Mouse (Mus musculus) cerebellum, adult 18-20 months (tissue): ENCODE measurements at regions not wholly inside any gene's neighbourhood (a gene's known extent, or its start where the extent isn't known, plus 50 kb on each side); places are given as distances from the start of the nearest gene placed in this dataset.
A peak's percentile ranks its signal among the peaks of the same experiment; 100 is the strongest.

Experiments used
- DNase-seq, 2 experiments: peaks; one replicate each; pipeline ENCODE4 v3.0.0; 2021

DNA sequence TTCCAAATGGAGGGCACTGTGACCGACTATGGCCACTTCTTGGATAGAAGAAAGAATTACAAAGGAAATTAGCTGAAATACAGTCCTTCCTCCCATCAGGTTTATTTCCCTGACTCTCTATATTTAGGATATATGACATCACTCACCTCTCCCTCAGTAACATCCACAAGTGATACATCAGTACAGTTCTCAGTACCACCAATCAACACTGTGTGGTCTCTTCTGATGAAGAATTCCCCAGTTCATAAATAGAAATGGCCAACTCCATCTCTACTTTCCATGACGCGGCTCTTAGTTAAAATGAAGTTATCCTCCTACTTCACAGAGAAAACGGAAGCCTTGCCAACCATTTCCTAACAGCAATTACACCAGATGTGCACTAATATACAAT, 208.3 kb upstream of the Dio2 start:
- DNase-seq = no peak

DNA sequence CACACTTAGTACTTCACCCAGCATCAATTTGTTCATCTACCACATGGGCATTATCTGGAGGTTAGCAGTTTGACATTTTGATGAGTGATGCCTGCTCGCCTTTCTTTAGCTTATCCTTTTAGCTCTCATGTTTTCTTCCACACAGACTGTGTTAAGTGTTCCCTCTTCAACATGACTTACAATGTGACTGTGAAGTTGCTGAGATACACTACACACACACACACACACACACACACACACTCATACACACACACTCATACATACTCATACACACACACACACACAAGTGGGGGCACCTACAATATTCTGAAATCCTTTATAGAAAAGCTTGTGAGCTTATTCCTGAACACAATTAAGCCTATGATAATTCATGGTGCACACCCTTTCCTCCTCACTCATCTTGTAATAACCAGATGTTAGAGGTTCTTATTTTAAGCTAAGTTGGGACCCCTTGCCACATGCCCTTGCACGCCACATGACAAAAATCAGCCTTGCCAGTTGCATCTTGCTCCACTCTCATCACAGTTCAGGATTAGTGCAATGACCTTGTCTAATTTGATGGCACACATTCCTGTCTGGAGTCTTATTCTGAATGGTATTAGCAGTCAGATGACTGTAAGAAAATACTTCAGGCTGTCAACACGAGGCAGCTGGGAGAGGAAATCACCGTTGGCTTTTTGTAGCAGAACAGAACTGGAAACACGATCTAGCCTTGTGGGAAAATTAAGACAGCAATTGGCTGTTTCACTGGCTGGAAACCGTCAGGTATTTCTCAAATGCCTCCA, 207.7 kb upstream of the Dio2 start:
- no peak for DNase-seq

DNA sequence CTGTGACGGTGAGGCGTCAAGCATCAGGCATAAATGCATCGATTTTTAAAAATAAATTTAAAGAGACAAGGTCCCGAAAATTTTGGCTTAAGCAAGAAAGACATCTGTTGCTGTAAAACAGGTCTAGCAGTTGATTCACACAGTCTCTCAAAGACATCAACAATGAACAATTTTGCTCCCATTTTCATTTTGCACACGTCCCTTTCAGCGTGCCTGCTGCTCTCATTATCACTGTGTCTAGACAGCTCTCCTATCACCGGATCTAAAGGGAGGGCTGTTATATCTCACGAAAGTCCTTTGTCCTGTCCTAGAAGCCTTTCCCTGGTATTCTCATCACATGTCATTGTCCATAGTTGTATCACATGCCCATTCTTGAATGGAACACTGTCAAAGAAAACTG, 194.4 kb upstream of the Dio2 start:
- DNase-seq = peak in 1 of 2 experiments; percentile 17

DNA sequence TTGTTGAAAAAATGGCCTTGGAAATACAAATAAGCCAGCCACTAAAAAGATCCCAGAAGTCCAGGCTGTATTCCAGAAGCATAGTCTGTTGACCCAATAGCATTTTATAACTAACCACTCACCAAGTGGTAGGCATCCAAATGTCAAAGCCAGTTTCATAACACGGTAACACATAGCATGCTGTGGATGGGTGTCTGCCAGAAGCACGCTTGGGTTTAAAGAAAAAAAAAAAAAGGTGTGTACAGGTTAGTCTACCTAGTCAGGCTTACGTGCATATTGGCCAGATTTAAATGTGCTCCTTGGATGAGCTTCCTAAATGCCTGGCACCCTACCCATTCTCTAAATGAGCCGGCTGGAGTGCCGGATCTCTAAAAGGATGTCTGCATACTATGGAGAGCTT, 194.0 kb upstream of the Dio2 start:
- DNase-seq = peak; percentile 78 to 82

DNA sequence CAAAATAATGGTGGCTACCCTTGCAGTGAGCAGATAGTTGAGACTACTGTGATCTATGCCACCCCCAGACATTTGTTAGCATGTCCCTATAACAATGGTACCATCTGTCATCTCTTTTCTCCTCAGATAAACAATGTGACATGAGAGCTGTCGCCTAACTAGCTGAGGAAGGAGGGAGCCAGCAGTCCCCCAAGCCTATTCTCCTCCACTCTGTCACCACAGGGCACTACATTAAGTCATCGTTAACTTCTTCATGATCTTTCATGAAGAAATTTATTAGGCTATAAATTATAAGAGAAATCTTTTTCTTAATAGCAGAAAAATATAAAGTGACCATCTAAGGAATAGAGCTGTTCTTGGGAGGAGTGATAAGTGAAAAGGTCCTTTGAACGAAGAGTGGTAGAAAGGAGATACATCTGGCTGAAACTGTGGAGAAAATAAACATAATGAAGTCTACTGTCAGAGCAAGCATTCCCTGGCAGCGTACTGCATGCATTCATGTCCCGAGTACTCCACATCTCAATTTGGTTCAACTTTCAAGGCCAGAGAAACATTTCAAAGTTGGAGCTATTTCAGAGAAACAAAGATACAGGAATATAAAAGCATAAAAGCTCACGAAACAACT, 192.0 kb upstream of the Dio2 start:
- no peak for DNase-seq

DNA sequence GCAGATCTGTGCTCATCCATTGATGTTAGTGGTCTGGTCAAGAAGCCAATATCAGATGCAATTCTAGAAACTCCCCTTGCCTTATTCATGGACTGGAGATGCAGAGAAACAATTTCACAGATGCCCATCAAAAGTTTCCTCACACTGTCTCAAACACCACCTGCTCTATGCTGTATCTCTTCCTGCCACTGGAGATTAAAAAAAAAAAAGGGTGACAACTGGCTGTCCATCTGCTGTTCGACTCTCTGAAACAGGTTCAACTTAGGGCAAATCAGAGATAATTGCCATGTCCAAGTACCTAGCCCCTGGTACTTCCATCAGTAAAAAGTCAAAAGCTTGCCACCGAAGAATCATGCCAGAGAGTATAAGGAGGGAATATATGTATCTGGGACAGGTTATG, 185.4 kb upstream of the Dio2 start:
- no peak for DNase-seq

DNA sequence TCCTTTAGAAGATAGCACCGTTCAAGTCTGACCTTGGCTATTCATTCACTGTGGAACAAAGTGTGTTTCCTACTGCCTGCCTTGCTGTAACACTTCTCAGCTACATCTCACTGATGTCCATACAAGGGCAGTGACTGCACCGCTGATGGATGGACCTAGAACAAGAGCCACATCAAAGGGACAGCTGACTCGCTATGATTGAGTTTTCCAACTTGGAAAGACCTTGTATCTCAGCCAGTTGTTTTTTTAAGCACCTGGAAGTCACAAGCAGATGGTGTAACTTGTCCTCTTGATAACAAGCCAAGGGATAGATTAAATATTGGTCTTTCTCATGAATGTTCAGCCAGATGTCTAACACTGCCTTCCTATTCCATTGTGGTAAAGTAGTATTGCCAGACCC, 184.9 kb upstream of the Dio2 start:
- DNase-seq = no peak

DNA sequence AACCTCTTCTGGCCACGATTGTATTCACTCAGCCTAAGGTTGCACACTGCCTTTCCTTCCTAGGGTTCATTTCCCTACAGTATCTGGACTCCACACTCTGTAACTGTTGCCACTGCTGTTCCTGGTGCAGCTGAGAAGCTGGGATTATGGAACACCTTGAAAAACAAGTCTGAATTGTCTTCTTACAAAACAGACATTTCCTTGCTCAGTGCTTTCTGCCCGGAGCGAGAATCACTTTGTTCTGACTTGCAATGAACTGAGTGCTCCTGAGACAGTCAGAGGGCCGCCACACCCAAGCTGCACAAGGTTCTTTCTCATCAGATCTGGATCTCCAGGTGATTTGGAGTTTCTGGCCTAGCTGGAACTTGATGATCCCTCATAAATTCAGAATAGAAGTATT, 183.0 kb upstream of the Dio2 start:
- no peak for DNase-seq

DNA sequence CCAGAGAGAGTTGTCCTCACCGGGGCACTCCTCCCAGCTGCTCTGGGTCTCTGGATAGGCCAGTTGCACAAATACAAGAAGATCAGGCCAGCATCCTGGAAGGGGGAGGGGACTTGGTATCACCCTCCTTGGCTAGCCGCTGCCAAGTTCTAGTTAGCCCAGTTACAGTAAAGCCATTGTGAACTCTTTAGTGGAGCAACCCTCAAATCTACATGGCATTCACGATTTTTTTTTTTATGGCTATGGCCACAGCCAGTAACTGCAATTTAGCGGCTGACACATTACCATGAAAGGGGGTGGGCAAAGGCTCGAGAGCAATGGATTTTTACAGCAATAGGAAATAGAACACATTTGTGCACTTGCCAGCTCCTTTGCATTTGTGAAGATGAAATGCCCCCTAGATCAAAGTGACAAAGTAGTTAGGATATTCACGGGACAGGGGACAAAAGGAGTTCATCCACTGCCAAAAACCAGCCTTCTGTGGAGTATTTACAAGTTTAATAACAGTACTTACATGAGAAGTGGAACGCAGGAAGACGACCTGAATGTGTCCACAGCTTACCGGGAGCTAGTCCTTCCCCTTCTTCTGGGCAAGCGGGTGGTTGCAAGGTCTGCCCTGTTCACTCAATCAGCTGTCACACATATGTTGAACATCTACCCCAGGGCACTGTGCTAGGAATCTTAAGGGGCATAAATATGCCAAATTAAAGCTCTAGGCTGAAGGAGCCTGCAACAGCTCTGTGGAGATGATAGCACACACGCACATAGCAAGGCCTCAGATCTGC, 177.9 kb upstream of the Dio2 start:
- peak in 1 of 2 experiments; percentile 19 for DNase-seq

DNA sequence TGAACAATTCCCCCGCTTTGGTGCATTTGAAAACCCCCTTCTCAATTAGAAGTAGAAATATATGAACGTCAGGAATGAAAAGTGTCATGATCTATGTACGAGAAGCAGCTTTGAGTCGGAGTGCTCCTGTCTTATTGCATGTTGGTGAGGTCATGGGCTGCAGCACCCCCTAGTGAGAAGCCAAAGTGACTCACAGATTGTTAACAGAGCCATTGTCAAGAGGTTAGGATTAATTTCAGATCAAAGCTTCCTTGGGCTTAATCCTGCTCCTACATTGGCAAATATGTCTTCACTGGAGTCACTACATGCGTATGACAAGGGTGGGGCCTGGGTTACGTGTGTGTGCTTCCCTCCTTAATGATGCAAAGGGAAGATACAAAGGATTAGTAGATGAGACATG, 165.8 kb upstream of the Dio2 start:
- peak in 1 of 2 experiments; percentile 17 for DNase-seq

DNA sequence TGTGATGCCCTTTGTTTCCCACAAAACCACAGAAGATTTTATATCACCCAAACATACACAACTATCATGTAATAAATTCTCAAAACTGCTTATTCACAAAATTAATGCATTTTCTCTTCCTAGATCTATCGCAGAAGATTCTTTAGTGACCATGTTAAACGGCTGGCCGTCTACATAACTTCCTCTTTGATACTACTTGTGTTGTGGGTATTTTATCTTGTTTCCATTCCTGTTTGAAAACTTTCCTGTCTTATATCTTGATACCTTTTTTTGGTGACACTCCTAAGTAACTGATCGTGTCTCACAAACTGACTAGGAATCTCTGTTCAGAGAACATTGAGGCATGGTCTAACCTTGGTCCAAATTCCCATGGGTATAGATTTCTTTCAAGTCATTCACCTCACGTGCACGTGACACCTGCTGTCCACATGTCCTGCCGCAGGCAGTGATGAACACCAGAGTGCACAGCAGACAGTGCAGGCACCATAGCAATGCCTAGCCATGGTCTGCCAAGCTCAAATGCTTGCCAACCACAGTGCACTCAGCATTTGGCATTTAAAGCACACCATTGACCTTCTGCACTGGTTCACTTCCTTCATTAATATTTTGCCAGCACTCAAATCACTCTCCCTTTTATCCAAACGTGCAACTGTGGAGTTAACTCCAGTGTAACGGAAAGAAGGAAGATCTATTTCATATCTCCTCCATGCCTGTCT, 155.6 kb upstream of the Dio2 start:
- no peak for DNase-seq

DNA sequence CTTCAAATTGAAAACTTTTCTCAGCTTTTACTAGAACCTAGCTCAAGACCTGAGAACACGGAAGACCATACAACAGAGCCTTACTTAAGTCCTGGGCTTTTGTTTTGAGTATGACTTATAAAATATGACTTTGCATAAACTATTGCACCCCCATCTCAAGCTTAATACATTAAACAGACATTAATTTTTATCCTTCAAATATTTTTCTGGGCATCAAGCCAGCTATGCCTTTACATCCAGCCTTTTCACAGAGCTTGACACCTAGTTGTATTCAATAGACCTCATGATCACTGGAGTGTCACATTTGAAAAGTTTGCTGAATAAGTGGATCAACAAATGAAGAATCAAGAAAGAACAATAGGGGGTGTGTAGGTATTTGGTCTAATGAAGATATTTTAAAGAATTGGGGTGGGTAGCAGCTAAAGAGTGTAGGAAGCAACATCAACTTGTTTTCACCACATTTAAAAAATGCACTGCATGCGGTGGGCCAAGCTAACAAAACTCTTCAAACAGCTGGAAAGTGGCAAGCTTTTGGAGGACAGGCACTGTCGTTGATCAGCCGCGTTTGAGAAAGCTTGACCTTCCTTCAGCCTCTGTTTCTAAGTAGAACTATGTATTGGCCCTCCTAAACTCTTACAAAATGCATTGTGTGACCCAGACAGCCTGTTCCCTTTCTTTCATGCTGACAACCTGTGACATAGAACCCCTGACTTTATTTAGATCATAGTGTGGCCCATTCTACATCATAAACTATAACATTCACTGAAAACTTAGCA, 138.2 kb upstream of the Dio2 start:
- DNase-seq = no peak

DNA sequence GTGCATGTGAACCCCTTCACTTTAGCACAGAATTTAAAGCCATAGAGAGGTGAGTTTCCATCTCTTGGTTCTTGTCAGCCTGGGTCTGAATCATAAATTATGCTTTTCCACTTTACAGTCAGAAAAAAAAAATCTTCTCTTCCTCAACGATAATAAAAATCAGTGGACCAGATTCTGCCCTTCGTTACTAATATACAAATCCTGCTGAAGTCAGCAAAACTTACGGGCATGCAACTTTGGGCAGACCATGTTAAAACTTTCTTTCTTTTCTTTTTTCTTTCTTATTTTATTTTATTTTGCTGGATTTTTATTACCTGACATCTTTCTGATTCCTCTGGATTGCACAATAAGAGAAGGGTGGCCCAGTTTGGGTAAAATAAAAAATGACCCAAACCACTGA, 136.6 kb upstream of the Dio2 start:
- no peak for DNase-seq

DNA sequence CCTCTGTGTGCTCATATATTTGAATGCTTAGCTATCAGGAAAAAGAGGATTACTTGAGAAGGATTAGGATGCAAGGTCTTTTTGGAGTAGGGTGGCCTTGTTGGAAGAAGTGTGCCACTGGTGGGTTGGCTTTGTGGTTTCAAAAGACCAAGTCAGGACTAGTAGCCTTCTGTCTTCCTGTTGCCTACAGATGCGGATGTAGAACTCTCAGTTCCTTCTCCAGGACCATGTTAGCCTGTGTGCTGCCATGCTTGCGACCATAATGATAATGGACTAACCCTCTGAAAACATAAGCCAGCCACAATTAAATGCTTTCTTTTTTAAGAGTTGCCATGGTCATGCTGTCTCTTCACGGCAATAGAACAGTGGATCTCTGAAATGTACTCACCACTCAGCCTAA, 135.7 kb upstream of the Dio2 start:
- DNase-seq = no peak

DNA sequence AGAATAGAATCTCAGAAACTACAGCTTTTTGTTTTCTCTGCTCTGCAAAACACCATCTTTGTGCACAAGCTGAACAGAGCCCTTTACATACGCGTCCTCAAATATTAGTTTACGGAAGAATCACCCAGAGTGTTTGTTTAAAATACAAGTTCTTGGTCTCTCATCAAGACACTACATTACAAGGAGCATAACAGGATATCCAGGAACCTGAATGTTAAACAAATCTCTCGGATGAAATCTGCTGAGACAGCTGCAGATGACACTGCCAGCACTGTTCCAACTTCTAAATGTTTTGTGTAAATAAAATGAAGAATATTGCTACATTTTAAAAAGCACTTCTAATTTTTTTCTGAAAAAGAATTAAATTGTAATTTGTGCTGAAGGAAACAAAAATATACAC, 128.4 kb upstream of the Dio2 start:
- no peak for DNase-seq

DNA sequence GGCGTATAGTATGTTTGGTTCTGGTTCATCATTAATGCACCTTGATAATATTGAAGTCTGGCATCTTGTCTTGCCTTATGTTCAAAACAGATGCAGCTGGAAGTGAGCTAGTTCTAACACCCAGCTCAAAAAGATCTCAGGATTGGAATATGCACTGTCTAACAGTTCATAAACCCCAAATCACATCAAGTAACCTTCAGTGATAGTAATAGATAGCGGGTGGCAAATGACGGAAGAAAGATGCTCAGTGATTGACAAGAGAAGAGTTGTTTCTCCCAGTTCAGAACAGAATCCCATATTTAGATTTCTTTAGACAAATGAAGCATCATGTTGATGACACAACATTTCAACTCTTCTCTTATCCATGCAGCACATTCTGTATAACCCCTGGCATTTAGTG, 124.4 kb upstream of the Dio2 start:
- DNase-seq = no peak

DNA sequence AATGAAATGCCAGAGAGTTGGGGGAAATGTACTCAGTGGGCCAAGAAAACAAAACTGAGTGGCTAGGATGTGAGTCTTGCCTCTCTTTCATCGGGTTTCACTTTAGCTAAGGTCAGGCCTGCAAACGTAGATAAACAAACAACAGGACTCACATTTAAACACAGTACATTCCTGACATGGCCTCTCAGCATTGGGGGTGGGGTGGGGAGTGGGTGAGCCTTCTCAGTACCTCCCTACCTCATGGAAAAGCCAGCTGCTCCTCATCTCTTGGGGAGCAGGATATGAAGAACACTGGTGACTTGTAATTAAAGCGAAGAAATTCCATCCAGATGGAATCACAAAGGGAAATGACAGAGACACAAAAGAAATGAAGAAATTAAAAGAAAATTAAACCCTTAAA, 119.5 kb upstream of the Dio2 start:
- DNase-seq = no peak

DNA sequence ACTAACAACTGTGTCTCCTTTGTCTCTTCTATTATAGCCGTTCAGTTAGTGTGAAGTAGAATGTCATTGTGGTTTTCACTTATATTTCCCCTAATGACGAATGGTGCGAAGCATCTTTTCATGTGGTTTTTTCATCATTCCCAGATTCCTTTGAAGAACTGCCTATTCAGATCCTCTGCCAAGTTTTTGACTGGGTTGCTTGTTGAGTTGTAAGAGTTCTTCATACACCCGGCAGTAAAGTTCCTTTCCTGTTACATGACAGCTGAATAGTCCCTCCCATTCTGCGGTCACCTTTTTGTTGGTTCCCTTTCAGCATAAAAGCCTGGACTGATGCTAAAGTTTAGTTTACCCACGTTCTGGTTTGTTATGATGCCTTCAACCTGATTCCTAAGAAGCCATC, 72.4 kb upstream of the Dio2 start:
- no peak for DNase-seq

DNA sequence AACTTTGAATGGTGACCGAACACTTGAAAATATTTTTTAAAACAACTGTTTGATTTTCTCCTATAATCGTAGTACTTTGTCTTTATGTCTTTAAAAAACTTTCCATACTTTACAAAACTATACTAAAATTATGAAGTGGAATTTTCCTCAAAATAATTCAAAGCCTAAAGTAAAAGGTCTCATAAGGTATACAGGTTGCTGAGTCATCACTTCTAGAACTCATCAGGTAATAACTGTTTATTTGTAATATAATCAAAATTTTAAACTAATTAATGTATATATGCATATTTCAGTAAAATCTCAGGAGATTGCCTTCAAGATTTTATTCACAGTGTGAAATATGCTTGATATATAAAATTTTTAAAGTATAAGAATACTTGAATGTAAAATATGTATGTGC, 52.3 kb upstream of the Dio2 start:
- no peak for DNase-seq
